Mouse (Mus musculus): ENCODE data around the gene Reln.

DNA sequence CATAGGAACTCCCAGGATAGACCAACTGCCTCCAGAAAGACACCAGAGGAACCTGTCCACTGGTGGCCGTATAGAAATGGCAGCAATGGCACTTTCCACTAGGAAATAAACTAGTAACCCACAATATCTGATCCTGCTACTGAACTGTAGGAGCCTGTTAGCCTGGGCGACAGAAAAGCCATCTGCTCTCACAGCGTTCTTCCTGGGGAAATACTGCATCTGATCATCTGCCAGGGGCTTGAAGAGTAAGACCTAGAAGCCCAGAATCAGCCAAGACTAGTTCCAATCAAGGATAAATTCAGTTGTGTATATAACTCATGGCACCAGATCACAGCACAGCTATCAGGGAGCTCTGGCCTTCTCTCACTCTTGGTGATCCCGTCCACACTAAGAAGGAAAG lies 33.5 kb downstream of the Reln start:
- TF ChIP-seq POLR2A (IDR thresholded peaks at IDR 0.05; ENCODE audit: insufficient read length, low read depth): no peak
- TF ChIP-seq USF1 (IDR thresholded peaks at IDR 0.05; ENCODE audit: low read depth): no peak
- no peak for TF ChIP-seq MYOD1 (IDR thresholded peaks at IDR 0.05; ENCODE audit: control insufficient read depth in 1 of 3, insufficient read length in 2 of 3, low read depth in 2 of 3)
- no peak for TF ChIP-seq MAX (IDR thresholded peaks at IDR 0.05; ENCODE audit: low read depth)
- TF ChIP-seq E2F4 (IDR thresholded peaks at IDR 0.05; ENCODE audit: insufficient read depth): no peak
- TF ChIP-seq MYOG (IDR thresholded peaks at IDR 0.05; ENCODE audit: control insufficient read depth in 1 of 3, insufficient read depth in 1 of 3, insufficient read length in 2 of 3, low read depth in 2 of 3): no peak
- no peak for TF ChIP-seq TCF12 (IDR thresholded peaks at IDR 0.05; ENCODE audit: insufficient read depth, poor library complexity, severe bottlenecking)
- no peak for TF ChIP-seq POLR2AphosphoS2 (IDR thresholded peaks at IDR 0.05; ENCODE audit: insufficient read length, low read depth)
- no peak for TF ChIP-seq CEBPB (IDR thresholded peaks at IDR 0.05; ENCODE audit: insufficient read depth, poor library complexity, severe bottlenecking)
- TF ChIP-seq REST (IDR thresholded peaks at IDR 0.05; ENCODE audit: insufficient read depth, insufficient read length): no peak
- TF ChIP-seq SRF (IDR thresholded peaks at IDR 0.05; ENCODE audit: control insufficient read depth, insufficient read length, low read depth): no peak
